ENCODE assay signal across 8 mouse cellular contexts in genomic region chr4:140961467-140962206, GRCm38 (mm10). TPM values are rescaled to one million over a fixed set of nuclear protein-coding genes. Genes with fewer than 3 reads are reported as not detected.
A peak's percentile ranks its signal among the peaks of the same experiment; 100 is the strongest.
DNase-seq lines count a peak whose midpoint lies in the region; ATAC-seq and TF ChIP-seq lines count a peak whose summit lies in the region.

No protein-coding gene starts in this region.

- peaks cover 54% of the 10 kb centered on the region for H3K79me2 ChIP-seq in C2C12 (ENCODE audit: control insufficient read depth, insufficient read depth)

- H3K9me3 ChIP-seq in erythroblast, embryonic 14.5 days (ENCODE audit: control insufficient read depth, low read length): no peaks in the 10 kb centered on the region
- H3K9me3 ChIP-seq in limb, embryonic 12.5 days: no peaks in the 10 kb centered on the region
- no peaks in the 10 kb centered on the region for H3K9me3 ChIP-seq in neural tube, embryonic 15.5 days (replicated peaks)

- peak overlapping the region; percentile 71 for H3ac ChIP-seq in C2C12 (ENCODE audit: control insufficient read depth, insufficient read length, low read depth)

- WGBS in limb, embryonic 12.5 days: 1% methylated on average over 38 of the region's 38 CpGs
- WGBS in neural tube, embryonic 15.5 days: 1% methylated on average over 38 of the region's 38 CpGs

- TF ChIP-seq CTCF in gastrocnemius, adult 2 months (IDR thresholded peaks at IDR 0.05): no peak
- no peak for TF ChIP-seq CTCF in C2C12 (IDR thresholded peaks at IDR 0.05; ENCODE audit: control insufficient read depth, insufficient read depth, insufficient read length)

- H3K79me3 ChIP-seq in C2C12 (ENCODE audit: low read depth): peaks cover 40% of the 10 kb centered on the region

- peak; percentile 33 for ATAC-seq in limb, embryonic 12.5 days (ENCODE audit: insufficient number of reproducible peaks, insufficient read depth, low FRiP score, low TSS enrichment, low read depth)
- peak; percentile 46 for ATAC-seq in neural tube, embryonic 15.5 days (ENCODE audit: low FRiP score)

- H3K27me3 ChIP-seq in C2C12 (ENCODE audit: control insufficient read depth, insufficient read depth, insufficient read length): no peaks in the 10 kb centered on the region
- peaks cover 12% of the 10 kb centered on the region for H3K27me3 ChIP-seq in erythroblast, embryonic 14.5 days (ENCODE audit: control insufficient read depth)
- H3K27me3 ChIP-seq in limb, embryonic 12.5 days: no peaks in the 10 kb centered on the region
- no peaks in the 10 kb centered on the region; the same call in 1 of the 2 replicates for H3K27me3 ChIP-seq in neural tube, embryonic 15.5 days (replicated peaks)

- H3K4me3 ChIP-seq in gastrocnemius, adult 2 months: peak overlapping the region; percentile 85
- peak overlapping the region; percentile 95 for H3K4me3 ChIP-seq in C2C12 (ENCODE audit: insufficient read depth, poor library complexity, severe bottlenecking)
- H3K4me3 ChIP-seq in erythroblast, embryonic 14.5 days (replicated peaks): peak overlapping the region; percentile 85
- peak overlapping the region; percentile 94 for H3K4me3 ChIP-seq in limb, embryonic 12.5 days (replicated peaks)
- peak overlapping the region; percentile 95 for H3K4me3 ChIP-seq in neural tube, embryonic 15.5 days (replicated peaks)

- H3K9ac ChIP-seq in limb, embryonic 12.5 days (replicated peaks): peak overlapping the region; percentile 89
- peak overlapping the region; percentile 98 for H3K9ac ChIP-seq in neural tube, embryonic 15.5 days (replicated peaks)

- peaks cover 13% of the 10 kb centered on the region for H3K36me3 ChIP-seq in C2C12 (ENCODE audit: control insufficient read depth, insufficient read depth)
- H3K36me3 ChIP-seq in erythroblast, embryonic 14.5 days (ENCODE audit: control insufficient read depth): peaks cover 13% of the 10 kb centered on the region
- H3K36me3 ChIP-seq in limb, embryonic 12.5 days: peaks cover 11% of the 10 kb centered on the region
- H3K36me3 ChIP-seq in neural tube, embryonic 15.5 days: peaks cover 6% of the 10 kb centered on the region

- DNase-seq in gastrocnemius, adult 2 months: no peak
- DNase-seq in gastrocnemius, adult 18-20 months (ENCODE audit: low spot score): no peak
- no peak for DNase-seq in urinary bladder, postnatal 10 days (ENCODE audit: low spot score)
- no peak for DNase-seq in left cerebral cortex, adult 8-10 months (ENCODE audit: low spot score in 2 of 2)

- peak overlapping the region; percentile 99 for H3K27ac ChIP-seq in gastrocnemius, adult 2 months
- peak overlapping the region; percentile 81 for H3K27ac ChIP-seq in limb, embryonic 12.5 days
- peak overlapping the region; percentile 94 for H3K27ac ChIP-seq in neural tube, embryonic 15.5 days (replicated peaks)

- peaks cover 50% of the 10 kb centered on the region for H3K4me1 ChIP-seq in erythroblast, embryonic 14.5 days (ENCODE audit: control insufficient read depth)
- H3K4me1 ChIP-seq in limb, embryonic 12.5 days (replicated peaks): peaks cover 24% of the 10 kb centered on the region
- H3K4me1 ChIP-seq in neural tube, embryonic 15.5 days: peaks cover 52% of the 10 kb centered on the region

- intact Hi-C loops in gastrocnemius, adult 2 months (cut with DNase I): no loop called here

- H3K4me2 ChIP-seq in limb, embryonic 12.5 days: peak overlapping the region; percentile 96
- peak overlapping the region; percentile 88 for H3K4me2 ChIP-seq in neural tube, embryonic 15.5 days

TF ChIP-seq in C2C12, 6 proteins besides CTCF, POLR2A, EP300 and RAD21:
- TF ChIP-seq USF1 (IDR thresholded peaks at IDR 0.05; ENCODE audit: low read depth) (no peak), MYOD1 (IDR thresholded peaks at IDR 0.05; ENCODE audit: control insufficient read depth, insufficient read length, low read depth) (no peak), MAX (IDR thresholded peaks at IDR 0.05) (no peak), FOSL1 (IDR thresholded peaks at IDR 0.05; ENCODE audit: insufficient read depth, low read length, poor library complexity, severe bottlenecking) (no peak), MYOG (IDR thresholded peaks at IDR 0.05; ENCODE audit: control insufficient read depth, extremely low read depth, insufficient read length) (no peak), CEBPB (IDR thresholded peaks at IDR 0.05; ENCODE audit: low read depth) (no peak)

RNA-seq across cellular contexts. Expression of gene Sdhb, which starts 0.6 kb away (rescaled TPM):
- 100 to 1,000 TPM; 483 to 898 TPM for total RNA-seq in gastrocnemius, adult 2 months (2021)
- total RNA-seq in gastrocnemius, adult 18-20 months (2021): 100 to 1,000 TPM; 630 to 677 TPM
- 370 TPM for polyA plus RNA-seq in C2C12 (2012; fragmentation: generic; extraction: Trizol)
- polyA plus RNA-seq in erythroblast, embryonic 14.5 days (2012): 9.3 and 10.1 TPM in 2 replicates
- 381 and 392 TPM in 2 replicates for polyA plus RNA-seq in limb, embryonic 12.5 days (2016; fragmentation: Nextera tagmentation; extraction: Ambion mirVana)
- 492 and 530 TPM in 2 replicates for polyA plus RNA-seq in neural tube, embryonic 15.5 days (2015; fragmentation: Nextera tagmentation; extraction: Ambion mirVana)
- 100 to 1,000 TPM; 186 to 203 (median 195) TPM for total RNA-seq in left cerebral cortex, adult 8-10 months (2022)

RNA-seq across cellular contexts. Expression of gene Atp13a2, which starts 25.0 kb away (rescaled TPM):
- 10 to 100 TPM; 20.0 to 23.7 TPM for total RNA-seq in gastrocnemius, adult 2 months (2021)
- 10 to 100 TPM; 16.2 to 21.1 TPM for total RNA-seq in gastrocnemius, adult 18-20 months (2021)
- 17.1 TPM for polyA plus RNA-seq in C2C12 (2012; fragmentation: generic; extraction: Trizol)
- 1.1 and 1.5 TPM in 2 replicates for polyA plus RNA-seq in erythroblast, embryonic 14.5 days (2012)
- 44.1 and 46.0 TPM in 2 replicates for polyA plus RNA-seq in limb, embryonic 12.5 days (2016; fragmentation: Nextera tagmentation; extraction: Ambion mirVana)
- polyA plus RNA-seq in neural tube, embryonic 15.5 days (2015; fragmentation: Nextera tagmentation; extraction: Ambion mirVana): 162 and 188 TPM in 2 replicates
- total RNA-seq in left cerebral cortex, adult 8-10 months (2022): 100 to 1,000 TPM; 141 to 156 (median 150) TPM

RNA-seq across cellular contexts. Expression of gene Mfap2, which starts 48.6 kb away (rescaled TPM):
- total RNA-seq in gastrocnemius, adult 2 months (2021): 1 to 10 TPM; 1.5 to 4.7 TPM
- total RNA-seq in gastrocnemius, adult 18-20 months (2021): 1 to 10 TPM; 1.1 to 2.3 TPM
- polyA plus RNA-seq in C2C12 (2012; fragmentation: generic; extraction: Trizol): 2.0 TPM
- 0.08 and 0.12 TPM in 2 replicates for polyA plus RNA-seq in erythroblast, embryonic 14.5 days (2012)
- polyA plus RNA-seq in limb, embryonic 12.5 days (2016; fragmentation: Nextera tagmentation; extraction: Ambion mirVana): 512 and 562 TPM in 2 replicates
- 210 and 222 TPM in 2 replicates for polyA plus RNA-seq in neural tube, embryonic 15.5 days (2015; fragmentation: Nextera tagmentation; extraction: Ambion mirVana)
- total RNA-seq in left cerebral cortex, adult 8-10 months (2022): 1 to 10 TPM; 1.8 to 5.2 (median 3.3) TPM

RNA-seq across cellular contexts. Expression of gene Padi2, which starts 55.5 kb away (rescaled TPM):
- 100 to 1,000 TPM in 1 of 2 experiments, 10 to 100 TPM in 1; 77.0 to 273 TPM for total RNA-seq in gastrocnemius, adult 2 months (2021)
- total RNA-seq in gastrocnemius, adult 18-20 months (2021): 100 to 1,000 TPM; 129 to 189 TPM
- polyA plus RNA-seq in C2C12 (2012; fragmentation: generic; extraction: Trizol): 2.1 TPM
- polyA plus RNA-seq in erythroblast, embryonic 14.5 days (2012): 2.4 and 2.6 TPM in 2 replicates
- polyA plus RNA-seq in limb, embryonic 12.5 days (2016; fragmentation: Nextera tagmentation; extraction: Ambion mirVana): 1.2 and 1.3 TPM in 2 replicates
- 1.0 and 2.9 TPM in 2 replicates for polyA plus RNA-seq in neural tube, embryonic 15.5 days (2015; fragmentation: Nextera tagmentation; extraction: Ambion mirVana)
- total RNA-seq in left cerebral cortex, adult 8-10 months (2022): 10 to 100 TPM; 18.8 to 23.9 (median 23.5) TPM

Comparison
In these comparisons a context has a peak if more than half of its experiments do, and no peak if none do; other contexts are left out.
1. RNA of gene Sdhb, which starts 0.6 kb away (polyA plus RNA-seq): 492 to 530 TPM in neural tube, embryonic 15.5 days, 381 to 392 TPM in limb, embryonic 12.5 days and 370 TPM in C2C12 (single experiment); 9.3 to 10.1 TPM in erythroblast, embryonic 14.5 days; every median in the first group is over 10 times any median in the second.
2. RNA of gene Mfap2, which starts 48.6 kb away (polyA plus RNA-seq): 512 to 562 TPM in limb, embryonic 12.5 days and 210 to 222 TPM in neural tube, embryonic 15.5 days; 2.0 TPM in C2C12 (single experiment) and 0.08 to 0.12 TPM in erythroblast, embryonic 14.5 days; every median in the first group is over 10 times any median in the second.
3. Peak in every context shown above with its lines, with median percentiles within 50 percentile points of each other: H3K27ac ChIP-seq and H3K4me3 ChIP-seq.